Mouse (Mus musculus) c-Kit-positive CD71-positive TER-119-negative erythroid progenitor cells, embryonic 14.5 days (primary cell): Measurements from ENCODE around the gene Cd96.

Experiments
- DNase-seq: peaks from one replicate; pipeline ENCODE4 v3.0.0-alpha.2; 2013; ENCODE audit warnings: low read depth

The Cd96 gene

DNA sequence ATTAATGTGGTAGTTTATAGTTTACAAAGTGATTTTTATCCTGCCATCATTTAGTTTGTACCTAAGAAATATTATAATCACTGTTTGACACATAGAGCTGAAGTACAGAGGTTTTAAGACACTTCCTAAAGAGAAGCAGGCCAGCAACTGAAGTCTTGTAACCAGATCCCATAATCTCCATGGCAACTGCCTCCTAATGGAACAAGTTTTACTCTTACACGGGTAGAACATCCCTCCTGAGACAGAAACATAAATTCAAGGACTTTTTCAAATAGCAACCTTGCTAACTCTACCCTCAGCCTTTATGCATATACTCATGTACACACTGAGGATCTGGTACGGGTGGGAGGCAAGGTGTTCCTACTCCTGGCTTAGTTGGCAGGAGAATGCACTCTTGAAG lies 83.8 kb downstream of the Cd96 start:
- no peak for DNase-seq

DNA sequence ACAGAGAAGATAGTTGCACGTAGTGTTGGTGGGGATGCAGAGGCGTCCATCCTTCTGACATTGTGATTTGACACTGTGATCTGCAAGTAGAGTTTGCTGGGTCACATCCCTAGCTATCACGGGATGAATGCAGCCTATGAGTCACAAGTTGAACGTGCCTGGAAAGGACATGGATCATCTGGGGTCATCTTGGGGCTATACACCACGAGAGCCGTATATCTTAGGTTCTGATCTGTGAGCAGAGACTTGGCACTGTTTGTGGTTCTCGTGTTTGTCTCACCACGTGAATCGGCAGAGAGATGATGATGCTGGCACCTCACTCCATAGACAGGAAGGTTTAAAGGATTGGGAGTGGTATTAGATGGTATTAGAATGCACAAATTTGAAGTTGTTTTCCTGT lies 86.2 kb downstream of the Cd96 start:
- DNase-seq: no peak

DNA sequence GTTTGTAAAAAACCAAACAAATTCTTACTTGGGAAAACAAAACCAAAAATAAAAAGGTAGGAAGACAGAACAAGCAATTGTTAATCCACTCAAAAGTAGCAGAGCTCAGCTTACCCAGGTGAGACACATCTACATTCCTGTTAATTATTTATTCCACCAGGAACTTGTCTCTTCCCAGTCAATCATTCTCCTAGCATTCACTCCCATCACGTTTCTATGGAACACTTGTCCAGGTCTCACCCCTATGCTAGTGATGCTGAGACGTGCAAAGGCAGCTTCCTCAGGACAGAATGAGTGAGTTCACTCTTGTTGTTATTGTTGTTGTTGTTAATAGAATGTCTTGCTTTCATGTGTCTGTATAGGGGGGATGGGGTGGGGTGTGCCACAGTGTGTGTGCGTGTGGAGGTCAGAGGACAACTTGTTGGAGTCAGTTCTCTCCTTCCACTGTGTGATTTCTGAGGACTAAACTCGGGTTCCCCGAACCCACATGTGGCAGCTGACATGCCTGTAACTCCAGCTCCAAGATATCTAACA lies 97.0 kb downstream of the Cd96 start:
- no peak for DNase-seq

DNA sequence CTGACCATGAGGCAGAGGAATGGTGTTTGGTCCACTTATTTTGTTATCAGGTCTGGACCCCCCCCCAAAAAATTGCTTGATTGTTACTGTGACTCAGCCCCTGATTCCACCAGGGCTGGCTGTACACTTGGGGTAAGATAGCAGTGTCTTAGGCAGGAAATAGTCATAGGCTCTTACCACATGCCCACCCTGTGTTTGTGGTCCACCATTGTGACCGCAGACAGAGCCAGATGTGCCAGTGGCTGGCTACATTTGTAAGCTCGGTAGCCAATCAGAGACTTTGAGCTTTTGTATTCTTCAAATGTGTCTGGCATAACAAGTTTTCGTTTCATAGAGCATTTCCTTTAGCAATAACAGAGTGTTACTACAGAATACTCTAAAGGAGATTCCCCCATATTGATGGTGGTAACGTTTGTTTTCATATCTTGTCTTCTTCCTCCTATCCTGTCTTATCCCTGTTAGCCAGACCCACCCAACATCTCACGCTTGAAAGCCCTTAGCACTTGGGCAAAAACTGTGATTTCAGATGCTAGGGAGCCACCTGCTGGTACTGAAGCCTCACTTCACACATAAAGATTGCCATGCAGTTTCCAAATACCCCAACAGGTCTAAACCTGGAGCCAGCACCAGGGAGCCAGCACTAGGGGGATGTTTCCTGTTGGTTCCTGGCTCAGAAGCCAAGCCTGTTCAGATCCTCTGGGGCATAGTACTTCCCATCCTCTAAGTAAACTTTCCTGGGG lies 97.7 kb downstream of the Cd96 start:
- no peak for DNase-seq

DNA sequence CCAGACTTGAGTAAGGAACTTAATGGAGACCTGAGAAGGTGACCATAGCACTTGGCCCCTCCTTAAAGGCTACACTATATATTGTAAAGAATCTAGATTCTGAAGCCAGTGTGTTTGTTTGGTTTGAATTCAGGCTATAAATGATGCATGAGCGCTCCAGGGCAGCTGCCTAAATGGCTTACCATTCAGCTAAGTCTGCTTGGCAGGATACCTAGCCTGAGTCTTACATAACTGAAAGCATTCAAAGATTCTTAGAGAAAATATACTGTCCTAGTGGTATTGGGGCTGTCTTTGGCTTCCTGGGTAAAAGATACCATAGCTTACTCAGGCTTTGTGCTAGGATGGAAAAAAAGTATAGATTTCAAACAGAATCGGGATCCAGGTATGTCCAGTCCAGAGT lies 98.7 kb downstream of the Cd96 start:
- no peak for DNase-seq

DNA sequence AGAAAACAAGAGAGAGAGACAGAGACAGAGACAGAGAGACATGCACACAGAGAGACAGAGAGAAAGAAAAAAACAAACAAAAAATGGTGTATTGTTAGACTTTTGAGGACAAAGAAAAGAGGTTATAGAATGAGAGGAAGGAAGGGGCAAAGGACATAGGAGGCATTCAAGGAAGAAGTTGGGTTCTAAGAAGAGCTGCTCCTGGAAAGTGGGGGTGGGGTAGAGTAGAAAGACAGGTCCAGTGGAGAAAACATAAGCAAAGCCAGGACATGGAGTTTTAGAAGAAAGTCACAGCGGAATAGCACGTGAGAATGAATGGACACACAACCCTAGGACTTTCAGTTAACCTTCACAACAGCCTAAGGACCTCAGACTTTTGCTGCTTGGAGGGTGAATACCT lies 99.7 kb downstream of the Cd96 start:
- no peak for DNase-seq

DNA sequence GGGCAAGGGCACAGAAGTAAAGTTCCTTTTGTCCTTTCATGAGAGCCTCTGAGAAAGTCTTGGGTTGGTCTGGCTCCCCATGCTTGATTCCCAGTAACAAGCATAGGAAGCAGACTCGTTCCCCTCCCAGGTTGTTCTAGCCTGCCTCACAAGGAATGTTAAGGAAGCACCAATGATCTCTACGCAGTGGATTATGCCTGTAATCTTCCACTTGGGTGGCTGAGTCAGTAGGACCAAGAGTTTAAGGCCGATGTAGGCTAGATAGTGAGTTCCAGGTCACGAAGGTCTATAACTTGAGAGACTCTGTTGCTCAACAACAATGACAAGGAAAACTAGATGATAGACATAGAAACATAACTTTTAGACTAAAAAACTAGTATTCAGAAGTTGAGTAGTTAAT lies 100.3 kb downstream of the Cd96 start:
- no peak for DNase-seq

DNA sequence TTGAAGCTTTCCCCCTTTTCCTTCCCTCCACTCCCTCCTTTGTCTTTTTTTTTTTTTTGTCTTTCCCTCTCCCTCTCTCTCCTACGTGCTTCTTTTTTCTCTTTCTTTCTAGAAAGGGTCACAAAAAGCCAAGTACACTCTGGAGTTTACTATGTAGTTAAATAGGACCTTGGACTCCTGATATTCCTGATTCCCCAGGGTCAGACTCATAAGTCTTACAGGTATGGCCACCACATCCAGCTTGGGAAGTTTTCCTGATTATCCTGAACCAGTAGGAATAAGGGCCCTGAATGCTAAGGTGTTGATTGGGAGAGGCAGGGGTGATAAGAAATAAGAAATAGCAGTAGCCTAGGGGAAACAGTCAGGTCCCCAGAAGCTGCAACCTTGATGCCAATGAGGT lies 100.7 kb downstream of the Cd96 start:
- DNase-seq: no peak

DNA sequence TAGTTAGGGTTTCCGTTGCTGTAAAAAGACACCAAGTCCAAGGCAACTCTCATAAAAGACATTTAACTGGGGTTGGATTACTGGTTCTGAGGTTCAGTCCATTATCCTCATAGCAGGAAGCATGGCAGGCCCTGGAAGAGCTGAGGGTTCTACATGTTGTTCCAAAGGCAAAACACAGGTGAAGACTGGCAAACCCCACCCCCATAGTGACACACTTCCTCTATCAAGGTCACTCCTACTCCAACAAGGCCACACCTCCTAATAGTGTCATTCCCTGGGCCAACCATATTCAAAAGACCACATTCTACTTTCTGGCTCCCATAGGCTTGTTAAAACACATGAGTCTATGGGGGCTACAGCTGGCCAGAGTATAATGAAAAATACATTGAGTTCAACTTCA lies 108.4 kb downstream of the Cd96 start:
- DNase-seq: no peak

DNA sequence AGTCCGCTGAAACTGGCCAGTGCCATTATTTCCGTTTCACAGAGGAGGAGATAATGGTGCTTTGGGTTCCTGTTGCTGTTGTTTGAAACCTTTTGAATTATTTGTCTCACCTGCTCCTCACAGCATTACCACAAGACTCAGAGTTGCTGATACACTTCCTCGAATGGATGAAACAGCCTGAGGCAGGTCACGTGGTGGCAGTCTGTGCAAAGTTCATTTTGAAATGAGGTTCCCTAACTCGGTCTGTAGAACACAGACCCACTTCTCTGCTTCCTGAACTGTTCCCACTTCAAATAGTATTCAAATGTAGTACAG lies 109.2 kb downstream of the Cd96 start:
- no peak for DNase-seq

DNA sequence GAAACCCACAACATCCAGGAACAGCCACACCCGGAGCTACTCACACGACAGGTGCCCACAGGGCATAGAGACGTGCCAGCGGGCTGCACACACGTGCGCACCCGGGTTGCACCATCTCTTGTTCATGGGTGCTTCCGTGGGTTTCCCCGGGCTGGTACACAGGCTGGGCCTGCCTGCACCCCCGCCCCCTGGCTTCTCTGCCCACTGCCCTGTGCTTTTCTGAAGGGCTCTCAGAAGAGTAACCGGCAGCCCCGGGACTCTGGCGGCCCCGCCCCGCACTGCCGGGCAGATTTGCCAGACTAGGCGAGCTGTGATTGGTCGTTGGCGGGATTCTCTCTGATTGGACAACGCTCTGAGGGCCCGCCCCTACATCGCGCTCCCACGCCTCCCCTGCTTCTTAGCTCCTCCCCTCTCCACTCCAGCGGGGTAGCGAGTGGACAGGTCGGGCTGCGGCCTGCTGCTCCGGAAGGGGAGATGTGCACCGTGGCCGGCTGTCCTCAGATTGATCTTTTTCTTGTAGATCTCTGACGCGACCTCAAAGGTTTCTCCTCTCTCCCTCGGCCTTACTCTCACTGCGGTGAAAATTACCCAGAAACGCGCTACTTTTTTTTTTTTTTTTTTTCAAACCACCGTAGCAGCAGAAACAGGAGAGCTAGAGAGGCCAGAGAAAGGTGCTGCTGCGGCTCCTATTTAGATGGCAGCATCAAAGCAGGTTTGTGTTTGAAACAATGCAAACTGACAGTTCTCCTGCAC lies 109.7 kb downstream of the Cd96 start, which contains the start of gene Plcxd2:
Gene Plcxd2 (minus strand): TSS at position 66 of the 753 bp plus-strand sequence.
- DNase-seq: peak; percentile 78

DNA sequence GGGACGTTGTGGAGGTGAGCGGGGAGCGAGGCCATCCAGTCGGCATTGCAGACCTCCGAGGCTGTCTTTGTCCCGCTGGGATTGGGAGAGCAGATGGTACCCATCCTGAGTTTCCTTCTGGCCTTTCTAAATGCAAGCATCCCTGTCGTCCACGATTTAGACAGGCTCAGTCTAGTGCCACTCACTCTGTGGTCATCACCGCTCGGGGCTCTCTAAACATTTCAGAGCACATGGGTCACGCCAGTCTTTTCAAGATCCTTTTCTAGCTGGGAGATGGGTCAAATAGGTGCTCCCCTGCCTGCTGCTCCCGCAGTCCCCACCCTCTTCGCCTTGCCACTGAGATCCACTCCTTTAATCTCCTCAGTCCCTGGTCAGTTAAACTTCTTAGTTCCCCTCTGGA lies 110.3 kb downstream of the Cd96 start:
- DNase-seq: no peak

DNA sequence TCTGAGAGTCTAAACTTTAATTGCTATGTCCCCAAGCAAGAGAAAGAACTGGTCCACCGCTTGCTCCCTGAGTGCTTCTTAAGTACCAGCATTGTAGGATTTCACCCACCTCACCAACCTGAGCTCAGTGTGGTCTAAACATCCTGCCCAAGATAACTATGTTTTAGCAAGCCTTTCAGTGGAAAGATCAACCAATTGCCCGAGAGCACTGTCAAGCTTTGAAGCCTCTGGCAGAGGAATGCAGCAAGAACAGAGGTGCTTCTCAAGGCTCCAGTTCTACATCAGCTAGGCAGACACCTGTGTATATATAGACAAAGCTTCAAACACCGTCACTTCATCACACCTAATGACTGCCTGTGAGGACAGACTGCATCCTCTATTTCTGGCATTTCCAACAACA lies 111.3 kb downstream of the Cd96 start:
- no peak for DNase-seq

DNA sequence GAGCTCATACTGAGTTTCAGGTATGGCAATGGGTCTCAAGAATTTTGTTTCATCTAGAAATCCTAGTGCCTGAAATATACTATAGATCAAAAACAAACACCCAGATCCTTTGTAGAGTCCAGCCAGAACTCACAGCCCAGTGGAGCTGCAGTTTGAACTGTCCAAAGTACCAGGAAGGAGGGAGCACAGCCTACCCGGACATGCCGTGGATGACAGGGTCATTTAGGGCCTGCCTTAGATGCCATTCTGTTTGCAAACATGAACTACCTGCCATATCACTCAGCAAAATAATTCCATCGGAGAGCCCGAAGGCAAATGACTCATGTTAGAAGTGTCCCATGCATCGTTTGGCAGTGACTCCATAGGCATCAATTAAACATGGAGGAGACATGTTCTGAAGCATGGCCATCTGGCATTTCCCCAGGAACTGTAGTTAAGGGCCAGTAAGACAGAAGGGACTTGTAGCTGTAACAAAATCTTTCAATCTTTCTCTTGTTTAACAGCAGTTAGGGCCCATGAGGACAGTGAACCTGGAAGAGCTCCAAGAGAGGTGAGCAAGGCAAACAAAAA lies 111.9 kb downstream of the Cd96 start:
- DNase-seq: no peak

DNA sequence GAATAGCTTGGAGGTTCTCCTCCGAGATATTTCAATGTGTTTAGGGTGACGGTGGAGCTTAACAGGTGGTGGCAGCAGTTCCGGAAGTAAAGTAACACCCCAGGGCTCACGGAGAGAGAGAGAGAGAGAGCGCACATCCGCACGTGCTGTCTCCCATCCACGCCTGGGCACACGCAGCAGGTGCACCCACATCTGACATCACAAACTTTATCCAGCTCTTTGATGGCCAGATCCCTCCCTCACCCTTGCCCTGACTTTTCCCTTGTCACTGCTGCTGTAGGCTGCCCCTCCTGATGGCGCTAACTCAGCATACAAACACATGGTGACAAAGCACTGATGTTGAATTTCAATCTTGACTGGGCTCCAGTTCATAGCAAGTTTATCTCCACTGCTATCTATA lies 113.8 kb downstream of the Cd96 start:
- no peak for DNase-seq

DNA sequence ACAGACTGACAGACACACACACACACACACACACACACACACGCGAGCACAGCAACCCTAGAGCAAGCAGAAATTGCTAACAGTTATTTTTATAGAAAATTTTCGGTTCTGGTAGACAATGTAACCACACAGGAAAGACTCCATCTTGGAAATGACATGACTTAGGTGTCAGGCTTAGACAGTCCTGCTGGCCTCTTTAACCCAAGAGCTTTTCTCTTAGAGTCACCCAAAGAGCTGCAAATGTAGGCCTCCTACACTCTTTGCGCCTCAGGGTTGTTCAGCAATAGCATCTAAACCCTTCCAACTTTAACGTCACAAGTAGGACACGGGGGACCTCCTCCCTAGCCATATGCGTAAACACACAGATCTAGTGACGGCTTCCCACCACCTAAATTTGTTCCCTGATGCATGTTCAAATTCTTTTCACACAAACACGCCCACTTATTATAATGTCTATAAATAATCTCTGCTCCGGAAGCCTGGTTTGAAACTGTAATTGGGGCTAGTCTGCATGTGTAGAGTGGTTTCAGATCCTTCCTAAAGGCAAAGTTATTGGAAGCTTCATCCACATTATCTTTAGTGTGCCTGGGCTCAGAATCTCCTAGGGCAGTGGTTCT lies 118.4 kb downstream of the Cd96 start:
- no peak for DNase-seq

DNA sequence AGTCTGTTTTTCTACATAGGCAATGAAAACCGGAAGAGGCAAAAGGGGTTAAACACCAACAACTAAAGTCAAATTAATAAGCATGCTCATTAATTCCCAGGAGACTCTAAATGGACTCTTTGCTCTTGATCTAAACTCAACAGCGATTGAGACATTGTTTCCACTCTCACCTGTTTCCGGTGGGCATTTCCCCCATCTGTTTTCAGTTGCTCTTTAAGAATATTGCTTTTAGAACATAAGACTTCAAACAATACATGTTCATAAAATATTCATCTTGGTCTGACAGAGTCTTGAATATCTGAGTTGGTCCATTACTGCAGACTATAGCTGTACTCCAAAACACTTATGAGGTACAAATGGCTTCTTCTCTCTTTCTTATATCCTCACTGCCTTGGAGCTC lies 119.1 kb downstream of the Cd96 start:
- DNase-seq: no peak

DNA sequence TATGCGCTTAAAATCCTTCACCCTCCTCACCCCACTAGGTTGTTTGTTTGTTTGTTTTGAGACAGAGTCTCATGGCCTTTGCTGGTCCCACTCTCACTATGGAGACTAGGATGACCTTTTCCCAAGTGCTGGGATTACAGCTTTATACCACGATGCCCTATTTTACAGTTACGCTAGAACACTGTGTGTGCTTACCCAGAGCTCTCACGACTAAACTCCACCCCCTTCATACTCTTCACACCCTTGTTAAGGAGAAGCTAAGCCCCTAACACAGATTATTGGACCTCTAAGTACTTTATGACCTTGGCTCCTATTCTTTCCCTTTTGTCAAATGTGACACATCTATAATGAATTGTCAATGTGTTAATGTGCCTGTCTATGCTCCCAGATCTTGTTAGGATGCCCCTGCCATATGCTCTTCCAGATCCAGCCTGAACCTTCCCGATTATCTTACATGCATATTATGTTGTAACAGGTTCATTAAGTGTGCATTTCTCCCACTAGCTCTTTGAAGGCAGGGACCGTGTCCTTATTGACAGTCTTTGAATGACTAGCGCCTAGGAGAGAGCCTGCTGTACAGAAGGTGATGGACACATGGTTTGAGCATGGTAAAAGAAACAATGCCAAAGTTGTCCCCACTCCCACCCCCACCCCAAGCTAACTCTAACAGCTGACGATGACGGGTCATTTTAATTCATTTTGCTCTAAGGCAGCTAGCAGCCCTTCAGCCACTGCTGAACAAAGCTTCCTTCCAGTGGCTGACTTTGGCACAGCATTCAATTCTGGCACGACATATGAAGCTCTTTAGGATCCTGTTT lies 120.5 kb downstream of the Cd96 start:
- DNase-seq: no peak

DNA sequence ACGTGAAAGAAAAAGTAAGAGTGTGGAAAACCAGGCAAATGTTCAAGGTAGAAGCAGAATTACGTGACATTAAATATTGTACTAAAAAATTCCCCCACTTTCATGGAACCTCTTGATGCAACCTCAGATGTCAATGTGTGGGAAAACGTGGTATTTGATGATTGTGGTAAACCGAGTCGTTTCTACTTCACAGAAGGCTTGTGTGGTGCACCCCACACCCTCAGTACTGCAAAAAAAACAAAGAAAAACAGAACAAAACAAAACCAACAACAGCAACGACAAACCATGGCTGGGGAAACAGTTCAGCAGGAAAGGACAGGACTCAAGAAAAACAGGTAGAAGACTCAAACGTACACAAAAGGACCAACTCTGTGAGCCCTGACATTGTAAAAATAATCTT lies 121.8 kb downstream of the Cd96 start:
- no peak for DNase-seq

DNA sequence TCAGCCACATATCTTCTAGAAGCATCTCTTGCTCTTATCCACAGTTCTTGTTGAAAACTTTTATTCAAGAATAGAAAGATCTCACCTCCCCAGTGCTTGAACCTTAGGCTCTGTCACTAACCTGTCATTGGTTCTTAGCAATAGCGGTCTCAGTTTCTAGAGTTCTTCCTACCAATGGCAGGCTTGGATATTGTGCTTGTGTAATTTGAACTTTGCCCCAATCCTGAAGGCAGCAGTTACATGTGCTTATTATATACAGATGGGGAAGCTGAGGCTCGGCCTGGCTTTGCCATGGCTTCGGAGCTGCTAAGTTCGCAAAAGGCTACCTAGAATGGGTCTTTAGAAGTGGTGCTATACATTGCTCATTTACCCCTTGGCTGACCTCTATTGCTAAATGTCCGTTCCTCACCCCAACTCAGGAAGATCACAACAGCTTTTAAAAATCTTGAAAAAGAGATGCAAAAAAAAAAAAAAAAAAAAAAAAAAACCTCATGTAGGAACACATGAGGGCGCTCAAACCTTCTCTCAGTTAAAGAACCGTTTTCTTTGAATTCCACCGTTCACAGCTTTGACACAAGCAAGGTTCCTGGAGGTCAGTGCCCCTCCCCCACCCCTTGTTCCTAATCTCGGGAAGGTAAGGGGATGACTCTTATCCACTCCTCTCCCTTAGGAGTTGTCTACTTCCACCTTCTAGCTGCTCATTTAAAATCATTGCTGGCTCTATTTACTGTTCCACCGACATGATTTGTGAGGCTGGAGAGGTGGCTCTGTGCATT lies 129.0 kb downstream of the Cd96 start:
- no peak for DNase-seq

DNA sequence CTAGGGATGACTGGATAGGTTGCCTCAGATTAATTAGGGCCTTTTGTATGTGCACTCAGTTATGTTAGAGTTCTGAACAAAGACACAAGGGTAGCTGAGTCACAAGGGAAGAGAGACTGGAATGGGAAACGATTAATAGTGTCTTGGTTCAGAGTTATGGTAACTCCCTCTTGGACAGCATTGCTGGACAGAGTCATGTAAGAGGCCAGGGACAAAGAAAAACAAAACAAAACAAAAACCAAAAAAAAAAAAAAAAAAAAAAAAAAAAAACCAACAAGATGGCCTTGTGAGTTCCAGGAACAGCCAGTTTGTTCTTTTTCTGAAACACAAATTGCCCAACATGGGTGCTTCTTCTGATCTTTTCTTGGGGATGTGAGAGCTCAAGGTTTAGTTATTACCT lies 133.8 kb downstream of the Cd96 start:
- DNase-seq: no peak
